28 mouse cellular contexts compared by ENCODE assay signal in genomic region chr3:58686206-58686921, GRCm38 (mm10). TPM values are rescaled to one million over a fixed set of nuclear protein-coding genes. Genes with fewer than 3 reads are reported as not detected.
DNase-seq lines count a peak whose midpoint lies in the region; ATAC-seq and TF ChIP-seq lines count a peak whose summit lies in the region.
"Had no signal": no experiment of that assay in that cellular context is flagged by ENCODE, and none has a peak within 500 bp of the region (broad histone marks: within the 10 kb centered on the region; RNA-seq: fewer than 3 reads in every experiment).

No protein-coding gene starts in this region.

- TF ChIP-seq POLR2A in liver, adult 2 months (IDR thresholded peaks at IDR 0.05; ENCODE audit: extremely low read depth, insufficient read depth, low read length), result no peak

- H3K4me3 ChIP-seq in gastrocnemius, adult 2 months, result no peak overlapping the region
- no peak overlapping the region for H3K4me3 ChIP-seq in liver, adult 2 months (ENCODE audit: insufficient read depth, low read depth, low read length)
- H3K4me3 ChIP-seq in liver, embryonic 11.5 days (ENCODE audit: low read depth, low read length), result no peak overlapping the region
- H3K4me3 ChIP-seq in hindbrain, embryonic 14.5 days (replicated peaks; ENCODE audit: low read length), result no peak overlapping the region
- H3K4me3 ChIP-seq: embryonic facial prominence, embryonic 15.5 days; forebrain, embryonic 15.5 days; heart, embryonic 15.5 days; hindbrain, embryonic 13.5 days; kidney, embryonic 15.5 days; left cerebral cortex, adult 2 months; limb, embryonic 15.5 days; midbrain, embryonic 15.5 days; stomach, embryonic 15.5 days had no signal

- WGBS in liver, adult 2 months, result 28% methylated on average over 7 of the region's 7 CpGs
- WGBS in liver, embryonic 11.5 days, result 86% methylated on average over 7 of the region's 7 CpGs
- WGBS in hindbrain, embryonic 14.5 days, result 90% methylated on average over 7 of the region's 7 CpGs

- H3K36me3 ChIP-seq in liver, adult 2 months (ENCODE audit: control insufficient read depth, insufficient read depth, low read length), result peaks cover 3% of the 10 kb centered on the region; the same call in 1 of the 2 replicates
- H3K36me3 ChIP-seq in liver, embryonic 11.5 days (ENCODE audit: control insufficient read depth, insufficient read depth, low read length), result no peaks in the 10 kb centered on the region
- no peaks in the 10 kb centered on the region; the same call in 1 of the 2 replicates for H3K36me3 ChIP-seq in hindbrain, embryonic 14.5 days (replicated peaks; ENCODE audit: control insufficient read depth, insufficient read depth)
- H3K36me3 ChIP-seq: embryonic facial prominence, embryonic 15.5 days; forebrain, embryonic 15.5 days; heart, embryonic 15.5 days; hindbrain, embryonic 13.5 days; kidney, embryonic 15.5 days; limb, embryonic 15.5 days; midbrain, embryonic 15.5 days; stomach, embryonic 15.5 days had no signal

- H3K79me2 ChIP-seq in liver, adult 2 months (ENCODE audit: control insufficient read depth, insufficient read depth, low read length), result peaks cover 47% of the 10 kb centered on the region

- no peak overlapping the region for H3K4me2 ChIP-seq in liver, embryonic 11.5 days
- no peak overlapping the region for H3K4me2 ChIP-seq in hindbrain, embryonic 14.5 days (replicated peaks)
- H3K4me2 ChIP-seq: embryonic facial prominence, embryonic 15.5 days; forebrain, embryonic 15.5 days; heart, embryonic 15.5 days; hindbrain, embryonic 13.5 days; kidney, embryonic 15.5 days; limb, embryonic 15.5 days; midbrain, embryonic 15.5 days; stomach, embryonic 15.5 days had no signal

- no peaks in the 10 kb centered on the region for H3K27me3 ChIP-seq in liver, adult 2 months (ENCODE audit: control insufficient read depth, insufficient read depth, low read length)
- H3K27me3 ChIP-seq in liver, embryonic 11.5 days (replicated peaks; ENCODE audit: control insufficient read depth, insufficient read depth, low read length), result no peaks in the 10 kb centered on the region
- H3K27me3 ChIP-seq in hindbrain, embryonic 14.5 days (ENCODE audit: control insufficient read depth, insufficient read depth, low read length), result no peaks in the 10 kb centered on the region
- H3K27me3 ChIP-seq: embryonic facial prominence, embryonic 15.5 days; forebrain, embryonic 15.5 days; heart, embryonic 15.5 days; hindbrain, embryonic 13.5 days; kidney, embryonic 15.5 days; limb, embryonic 15.5 days; midbrain, embryonic 15.5 days; stomach, embryonic 15.5 days had no signal

- TF ChIP-seq CTCF in gastrocnemius, adult 2 months (IDR thresholded peaks at IDR 0.05), result no peak
- no peak for TF ChIP-seq CTCF in liver, adult 2 months (IDR thresholded peaks at IDR 0.05; ENCODE audit: low read depth, low read length)

- peak overlapping the region; percentile 27; the same call in 1 of the 2 replicates for H3K9ac ChIP-seq in liver, adult 2 months (ENCODE audit: low read depth, low read length)
- no peak overlapping the region for H3K9ac ChIP-seq in liver, embryonic 11.5 days (ENCODE audit: low read depth, low read length)
- H3K9ac ChIP-seq in hindbrain, embryonic 14.5 days, result no peak overlapping the region
- H3K9ac ChIP-seq: embryonic facial prominence, embryonic 15.5 days; forebrain, embryonic 15.5 days; heart, embryonic 15.5 days; hindbrain, embryonic 13.5 days; kidney, embryonic 15.5 days; limb, embryonic 15.5 days; midbrain, embryonic 15.5 days; stomach, embryonic 15.5 days had no signal

- peak overlapping the region; percentile 24; the same call in 1 of the 2 replicates for H3K27ac ChIP-seq in gastrocnemius, adult 2 months
- peak overlapping the region; percentile 97 for H3K27ac ChIP-seq in liver, adult 2 months (replicated peaks; ENCODE audit: insufficient read depth, low read depth, low read length)
- H3K27ac ChIP-seq in liver, embryonic 11.5 days (ENCODE audit: low read depth, low read length), result no peak overlapping the region
- H3K27ac ChIP-seq in hindbrain, embryonic 14.5 days, result no peak overlapping the region
- H3K27ac ChIP-seq: embryonic facial prominence, embryonic 15.5 days; forebrain, embryonic 15.5 days; heart, embryonic 15.5 days; hindbrain, embryonic 13.5 days; kidney, embryonic 15.5 days; left cerebral cortex, adult 2 months; limb, embryonic 15.5 days; macrophage; midbrain, embryonic 15.5 days; stomach, embryonic 15.5 days had no signal

- no peak for DNase-seq in gastrocnemius, adult 2 months
- DNase-seq in gastrocnemius, postnatal 25 days, result no peak
- peak; percentile 95 for DNase-seq in liver, adult 2 months (ENCODE audit: extremely low read depth, low read depth, low spot score)
- no peak for DNase-seq in liver, embryonic 11.5 days (ENCODE audit: low spot score)
- peak; percentile 40 for DNase-seq in NIH3T3 (ENCODE audit: low read depth)
- DNase-seq in naive thymus-derived CD4-positive, alpha-beta T cell, adult 2 months (ENCODE audit: low read depth), result peak; percentile 6
- no peak for DNase-seq in hindbrain, embryonic 14.5 days (ENCODE audit: low spot score)
- DNase-seq: adrenal gland, adult 2 months; cerebellum, adult 9-10 months; gastrocnemius, postnatal 36 days; heart, postnatal 36 days; right cerebral cortex, adult 18-20 months; right cerebral cortex, postnatal 4 days; thymus, adult 2 months had no signal

- H3K4me1 ChIP-seq in liver, adult 2 months (ENCODE audit: control insufficient read depth, insufficient read depth, low read length), result peaks cover 46% of the 10 kb centered on the region
- H3K4me1 ChIP-seq in liver, embryonic 11.5 days (replicated peaks; ENCODE audit: control insufficient read depth, insufficient read depth, low read length), result no peaks in the 10 kb centered on the region; the same call in 1 of the 2 replicates
- peaks cover 19% of the 10 kb centered on the region for H3K4me1 ChIP-seq in hindbrain, embryonic 14.5 days (replicated peaks; ENCODE audit: control insufficient read depth, insufficient read depth, low read length)

- H3K9me3 ChIP-seq in liver, embryonic 11.5 days (ENCODE audit: control insufficient read depth, low read length), result no peaks in the 10 kb centered on the region
- H3K9me3 ChIP-seq in hindbrain, embryonic 14.5 days (ENCODE audit: control insufficient read depth, low read length), result no peaks in the 10 kb centered on the region
- H3K9me3 ChIP-seq: embryonic facial prominence, embryonic 15.5 days; forebrain, embryonic 15.5 days; G1E; heart, embryonic 15.5 days; hindbrain, embryonic 13.5 days; kidney, embryonic 15.5 days; limb, embryonic 15.5 days; midbrain, embryonic 15.5 days; stomach, embryonic 15.5 days had no signal

- intact Hi-C loops in gastrocnemius, adult 2 months (cut with DNase I), result loop anchor here (10.0 kb wide), 1 partner anchor 162 kb away; the partner anchor contains the start of genes Eif2a and Serp1

- no peak for ATAC-seq in liver, embryonic 11.5 days (replicated peaks; ENCODE audit: low FRiP score)
- no peak for ATAC-seq in hindbrain, embryonic 14.5 days (ENCODE audit: low FRiP score)
- ATAC-seq: forebrain, embryonic 15.5 days; inflammation-experienced regulatory T-cells, adult 6 months; lung, postnatal 0 days; midbrain, embryonic 15.5 days had no signal

RNA-seq across cellular contexts. Expression of gene Siah2, which starts 5.8 kb away (rescaled TPM):
- 10 to 100 TPM in 1 of 2 experiments, 1 to 10 TPM in 1; 8.3 to 11.8 TPM for total RNA-seq in gastrocnemius, adult 2 months (2021)
- total RNA-seq in gastrocnemius, postnatal 25 days (2021), result 1 to 10 TPM; 9.0 to 9.5 TPM
- 9.6 and 14.6 TPM in 2 replicates for total RNA-seq in liver, adult 2 months (2014; rRNA removed)
- 29.4 and 30.2 TPM in 2 replicates for polyA plus RNA-seq in liver, adult 2 months (2012; rRNA removed)
- polyA plus RNA-seq in liver, embryonic 11.5 days (2014; fragmentation: Nextera tagmentation; extraction: Ambion mirVana), result 5.4 and 6.2 TPM in 2 replicates
- 16.3 and 17.3 TPM in 2 replicates for polyA plus RNA-seq in hindbrain, embryonic 14.5 days (2014; fragmentation: Nextera tagmentation; extraction: Ambion mirVana)

RNA-seq across cellular contexts. Expression of gene Erich6, which starts 49.4 kb away (rescaled TPM):
- not detected for total RNA-seq in gastrocnemius, adult 2 months (2021)
- not detected for total RNA-seq in gastrocnemius, postnatal 25 days (2021)
- not detected in 2 replicates for total RNA-seq in liver, adult 2 months (2014; rRNA removed)
- not detected in 2 replicates for polyA plus RNA-seq in liver, adult 2 months (2012; rRNA removed)
- not detected in 2 replicates for polyA plus RNA-seq in liver, embryonic 11.5 days (2014; fragmentation: Nextera tagmentation; extraction: Ambion mirVana)
- 0.43 TPM in 1 of 2 replicates, not detected in the other for polyA plus RNA-seq in hindbrain, embryonic 14.5 days (2014; fragmentation: Nextera tagmentation; extraction: Ambion mirVana)
- total RNA-seq: common myeloid progenitor, adult 5-6 weeks; G1E; gastrocnemius, postnatal 36 days; heart, postnatal 36 days had no signal
- polyA plus RNA-seq: adrenal gland, adult 2 months; embryonic facial prominence, embryonic 15.5 days; G1E; inflammation-experienced regulatory T-cells, adult 6 months; kidney, embryonic 15.5 days; lung, postnatal 0 days; macrophage; stomach, embryonic 15.5 days; thymus, adult 2 months had no signal

Comparison
In these comparisons a context has a peak if more than half of its experiments do, and no peak if none do; other contexts are left out.
1. DNase-seq: peak in liver, adult 2 months (single experiment), NIH3T3 (single experiment) and naive thymus-derived CD4-positive, alpha-beta T cell, adult 2 months (single experiment); none in gastrocnemius, adult 2 months (single experiment), gastrocnemius, postnatal 25 days (single experiment), liver, embryonic 11.5 days (single experiment) and hindbrain, embryonic 14.5 days (single experiment).
2. H3K27ac ChIP-seq: peak in gastrocnemius, adult 2 months (single experiment) and liver, adult 2 months (single experiment); none in liver, embryonic 11.5 days (single experiment) and hindbrain, embryonic 14.5 days (single experiment).